Mouse (Mus musculus) adrenal gland, adult 2 months (tissue): ENCODE measurements around the gene Mettl7a1. TPM values are rescaled to one million over a fixed set of nuclear protein-coding genes. Genes with fewer than 3 reads are reported as not detected.
"Not testable (repeated sequence)": the region's sequence is repeated elsewhere in the genome, so short reads cannot be mapped to it uniquely, and the experiment has no call there.

Experiments
- DNase-seq: peaks from one replicate; pipeline ENCODE4 v3.0.0; 2021
- long read RNA-seq: library from polyadenylated mRNA; stranded (forward); transcript quantifications from one replicate; pipeline ENCODE4 v2.0.0, GENCODE M21; 2021
- polyA plus RNA-seq: library from polyadenylated mRNA; depleted of rRNA; stranded (reverse); fragments of >200 nt; gene quantifications from 2 replicates; pipeline ENCODE4 v1.2.3, GENCODE M21; 2012; rRNA removed
- total RNA-seq, 2 experiments: library from RNA; stranded (reverse); gene quantifications; 2 replicates each; pipeline ENCODE4 v1.2.3; 2021

Gene Mettl7a1
- total RNA-seq (100 to 1,000 TPM; 117 to 142 TPM), polyA plus RNA-seq (69.8 and 78.4 TPM in 2 replicates)
- long read RNA-seq, transcript Mettl7a1-201 (2 exons, 1,946 nt) = major isoform, 55 of 76 reads
- long read RNA-seq, partial matches to known transcripts = 16 of 76 reads
- long read RNA-seq, other reads (novel, unspliced or antisense) = 1 of 76 reads

- peak; percentile 90 for DNase-seq
These were observed at the start of gene Mettl7a1 for GRCm38 (mm10) chr15:100304019-100304991. Gene Mettl7a1, plus strand, starts transcription at chr15:100304140.

GRCm38 (mm10) chr15:100256386-100256785 lies 47.6 kb upstream of the Mettl7a1 start:
- no peak for DNase-seq

DNA sequence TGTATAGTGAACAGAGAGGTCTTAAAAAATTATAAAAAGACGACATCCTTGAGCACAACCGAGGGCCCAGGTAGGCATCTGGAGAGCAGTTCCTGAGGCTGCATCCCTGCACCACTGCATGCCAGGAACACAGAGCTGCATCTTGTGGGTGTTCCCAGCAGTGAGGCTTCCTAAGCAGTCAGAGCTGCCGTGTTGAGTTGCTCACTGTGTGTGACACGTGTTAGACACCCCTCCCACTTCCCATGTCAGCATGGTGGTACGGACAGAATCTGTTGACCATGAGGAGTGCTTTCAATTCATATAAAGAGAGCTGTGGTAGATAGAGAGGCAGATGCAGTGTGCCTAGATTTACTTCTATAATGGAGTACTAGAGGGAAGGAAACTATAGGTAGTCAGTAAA lies 46.6 kb upstream of the Mettl7a1 start:
- no peak for DNase-seq

GRCm38 (mm10) chr15:100258646-100259425 lies 45.1 kb upstream of the Mettl7a1 start:
- no peak for DNase-seq

DNA sequence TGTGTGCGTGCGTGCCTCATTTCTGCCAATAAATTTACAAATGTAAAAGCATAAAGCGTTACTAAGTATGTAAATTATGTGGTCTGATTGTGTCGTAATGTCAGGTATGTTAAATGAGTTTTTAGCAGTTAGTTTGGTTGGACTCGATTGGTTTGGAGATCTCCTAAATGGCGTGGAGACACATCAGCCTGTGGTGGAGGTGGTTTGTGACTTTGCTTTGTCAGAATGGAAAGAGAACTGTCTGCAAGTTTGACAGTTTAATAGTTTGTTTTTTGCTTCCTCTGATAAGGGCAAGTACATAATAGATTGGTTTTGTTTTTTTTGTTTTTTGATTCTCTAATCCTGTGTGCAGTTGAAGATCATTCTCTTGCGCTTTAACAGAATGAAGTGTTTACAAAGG lies 43.6 kb upstream of the Mettl7a1 start:
- DNase-seq = not testable (repeated sequence)

DNA sequence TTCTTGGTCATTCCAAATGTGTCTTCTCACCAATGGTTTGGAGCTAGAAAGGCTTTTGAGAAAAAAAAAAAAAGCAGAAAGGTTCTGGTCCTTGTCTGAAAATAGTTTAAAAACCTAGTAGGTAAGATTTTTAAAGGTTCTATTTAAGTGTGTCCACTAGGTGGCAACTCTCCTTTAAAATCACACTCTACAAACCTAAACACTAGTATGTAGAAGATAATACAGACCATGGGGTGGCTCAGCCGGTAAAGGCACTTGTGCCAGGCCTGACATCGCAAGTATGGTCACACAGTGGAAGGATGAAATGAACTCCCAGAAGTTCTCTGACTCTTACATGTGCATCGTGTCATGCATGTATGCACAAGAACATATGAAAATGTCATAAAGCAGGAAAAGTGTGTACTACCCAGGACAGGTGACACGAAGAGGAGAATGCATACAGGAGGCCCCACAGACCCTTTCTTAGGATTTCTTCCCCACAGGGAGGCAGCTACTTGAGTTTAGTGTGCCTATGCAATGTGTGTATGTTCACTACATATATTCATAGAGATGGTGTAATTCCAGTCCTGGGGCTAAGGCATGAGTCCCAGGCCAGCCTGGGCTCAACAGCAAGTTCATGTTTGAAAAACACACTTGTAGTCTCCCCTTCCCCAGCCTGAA lies 40.6 kb upstream of the Mettl7a1 start:
- no peak for DNase-seq

GRCm38 (mm10) chr15:100265586-100266325 lies 38.2 kb upstream of the Mettl7a1 start:
- DNase-seq = no peak

DNA sequence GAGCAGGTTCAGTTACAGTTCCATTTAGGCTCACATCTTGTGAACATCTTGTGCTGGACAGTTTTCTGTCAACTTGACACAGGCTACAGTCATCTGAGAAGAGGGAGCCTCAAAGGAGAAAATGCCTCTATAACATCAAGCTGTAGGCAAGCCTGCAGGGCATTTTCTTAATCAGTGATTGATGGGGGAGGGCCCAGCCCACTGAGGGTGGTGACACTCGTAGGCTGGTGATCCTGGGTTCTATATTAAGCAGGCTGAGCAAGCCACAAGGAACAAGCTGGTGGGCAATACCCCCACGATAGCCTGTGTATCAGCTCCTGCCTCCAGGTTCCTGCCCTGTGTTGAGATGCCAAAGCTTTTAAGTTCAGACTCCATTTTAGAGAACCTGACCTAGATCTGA lies 35.0 kb upstream of the Mettl7a1 start:
- DNase-seq = no peak

DNA sequence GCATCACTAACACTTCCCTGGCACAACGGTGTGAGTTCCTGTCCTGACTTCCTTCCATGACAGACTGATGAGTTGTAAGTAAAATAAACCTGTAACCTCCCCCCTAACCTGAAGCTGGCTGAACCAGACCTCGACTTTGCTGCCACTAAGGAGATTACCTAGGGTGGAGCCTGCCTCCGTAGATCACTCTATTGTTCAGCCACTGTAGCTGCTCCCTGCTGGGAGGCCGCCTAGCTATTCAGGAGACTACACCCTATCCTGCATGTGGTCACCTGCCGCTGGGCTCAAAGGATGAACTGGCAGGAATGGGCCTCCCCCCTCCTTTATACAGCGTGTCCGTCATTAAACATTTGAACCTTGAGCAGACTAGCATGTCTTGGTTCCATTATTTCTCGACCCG lies 34.2 kb upstream of the Mettl7a1 start:
- DNase-seq = no peak

DNA sequence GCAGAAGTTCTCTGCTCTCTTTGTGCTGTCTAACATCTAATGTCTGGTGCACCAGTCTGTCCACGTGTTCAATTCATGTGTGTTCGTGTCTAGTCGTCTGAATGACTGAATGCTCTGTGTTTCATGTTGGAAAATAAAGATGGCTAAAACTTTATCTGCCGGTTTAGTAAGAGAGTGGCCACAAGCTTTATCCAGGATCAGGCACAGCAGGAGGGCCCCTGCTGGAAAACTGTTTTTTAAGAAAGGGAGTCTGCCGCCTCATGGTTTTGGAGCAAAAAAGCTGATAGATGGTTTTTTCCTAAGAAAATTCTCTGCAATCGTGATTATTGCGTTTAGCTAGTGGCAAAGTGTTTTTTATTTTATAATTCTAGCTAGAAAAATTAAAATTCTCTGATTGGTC lies 33.3 kb upstream of the Mettl7a1 start:
- not testable (repeated sequence) for DNase-seq

- no peak for DNase-seq
These were observed 32.5 kb upstream of the Mettl7a1 start for GRCm38 (mm10) chr15:100271411-100271810.

DNA sequence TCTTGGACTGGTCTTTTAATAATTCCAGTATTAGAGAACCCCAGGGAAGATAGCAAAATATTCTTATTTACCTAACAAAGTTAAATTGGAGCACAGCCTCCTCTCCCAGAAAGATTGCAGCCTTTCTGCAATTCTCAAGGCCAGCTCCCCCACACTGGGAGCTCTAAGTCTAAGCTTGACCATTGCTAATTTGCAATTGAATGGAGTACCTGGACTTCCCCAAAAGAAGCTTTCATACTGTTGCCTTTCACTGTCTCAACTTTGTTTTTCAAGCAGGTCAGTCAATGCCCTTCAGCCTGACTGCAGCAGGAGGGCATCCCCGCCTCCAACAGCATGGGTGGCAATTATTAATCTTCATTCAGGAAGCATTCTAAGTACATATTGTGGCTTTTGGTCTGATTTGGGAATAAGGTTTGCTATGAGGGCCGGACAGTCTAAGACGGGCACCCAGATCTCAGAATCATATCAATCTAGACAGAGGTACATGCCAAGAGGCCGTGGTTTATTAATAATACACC lies 30.1 kb upstream of the Mettl7a1 start:
- not testable (repeated sequence) for DNase-seq

GRCm38 (mm10) chr15:100274790-100275559 lies 29.0 kb upstream of the Mettl7a1 start:
- DNase-seq = no peak

DNA sequence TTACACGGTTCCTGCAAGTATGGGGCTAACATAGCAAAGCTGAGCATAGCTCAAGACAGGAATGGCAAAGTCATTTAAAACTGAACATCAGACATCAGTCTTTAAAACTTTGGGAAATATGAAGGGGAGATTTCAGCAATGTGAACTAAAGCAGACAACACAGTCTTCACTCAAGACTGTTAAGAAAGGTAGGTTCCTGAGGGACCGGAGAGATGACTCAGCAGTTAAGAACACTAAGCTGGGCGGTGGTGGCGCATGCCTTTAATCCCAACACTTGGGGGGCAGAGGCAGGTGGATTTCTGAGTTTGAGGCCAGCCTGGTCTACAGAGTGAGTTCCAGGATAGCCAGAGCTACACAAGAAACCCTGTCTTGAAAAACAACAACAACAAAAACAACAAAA lies 27.5 kb upstream of the Mettl7a1 start:
- no peak for DNase-seq

- DNase-seq = no peak
These were observed 26.4 kb upstream of the Mettl7a1 start for GRCm38 (mm10) chr15:100277586-100277985.

DNA sequence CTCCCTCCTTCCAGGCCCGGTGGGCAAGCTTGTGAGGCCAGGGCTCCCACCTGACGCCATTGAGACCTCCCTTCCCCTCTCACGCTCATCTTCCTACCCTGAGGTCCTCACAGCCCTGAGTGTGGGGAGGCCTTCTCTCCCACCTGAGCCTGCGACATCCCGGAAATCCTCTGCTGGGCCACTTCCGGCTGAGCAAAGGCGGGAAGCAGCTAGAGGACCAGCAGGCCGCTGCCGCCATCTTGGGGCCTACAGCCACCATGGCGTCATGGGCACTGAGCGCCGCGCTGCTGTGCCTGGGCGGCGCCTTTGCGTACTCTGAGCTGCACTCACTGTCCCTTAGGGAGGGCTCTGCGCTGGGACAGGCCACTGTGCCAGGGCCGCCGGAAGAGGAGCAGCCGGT lies 23.3 kb upstream of the Mettl7a1 start, which contains the start of gene Tmprss12:
Gene Tmprss12 (plus strand): TSS at position 212 of the 400 bp plus-strand sequence.
- DNase-seq = no peak

- no peak for DNase-seq
These were observed 15.0 kb upstream of the Mettl7a1 start for GRCm38 (mm10) chr15:100288980-100289379.

DNA sequence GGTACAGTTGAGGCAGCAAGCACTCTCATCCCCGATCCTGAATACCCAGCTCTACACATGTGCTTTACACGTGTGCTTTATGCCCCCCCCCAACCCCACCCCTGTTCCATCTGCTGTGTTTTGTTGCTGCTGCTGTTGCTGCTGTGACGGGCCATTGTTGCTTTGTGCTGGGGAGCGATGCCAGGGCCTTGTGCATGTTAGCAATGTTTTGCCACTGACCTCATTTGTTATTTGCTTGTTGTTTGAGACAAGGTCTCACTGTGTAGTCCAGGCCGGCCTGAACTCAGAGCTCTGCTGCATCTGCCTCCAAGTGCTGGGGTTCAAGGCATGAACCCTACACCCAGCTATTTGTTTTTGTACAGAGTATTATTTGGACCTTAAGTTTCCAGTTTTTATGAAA lies 13.1 kb upstream of the Mettl7a1 start:
- peak; percentile 17 for DNase-seq

- DNase-seq = no peak
These were observed 11.6 kb upstream of the Mettl7a1 start for GRCm38 (mm10) chr15:100292326-100292725.

GRCm38 (mm10) chr15:100297856-100298255 lies 6.1 kb upstream of the Mettl7a1 start:
- no peak for DNase-seq
